Mouse (Mus musculus): ENCODE results near the gene Fibp. TPM values are rescaled to one million over a fixed set of nuclear protein-coding genes. Genes with fewer than 3 reads are reported as not detected.

Gene Fibp
- polyA plus RNA-seq, 1 experiment from 2014 or later = 87.4 TPM

- peak overlapping the region; percentile 83 for H3K9ac ChIP-seq
- H3K4me2 ChIP-seq = peak overlapping the region; percentile 80
- peak overlapping the region; percentile 57 for H3K27ac ChIP-seq (replicated peaks)
- 46% methylated on average over 15 of the region's 15 CpGs for WGBS
- H3K9me3 ChIP-seq = peaks cover 6% of the 10 kb centered on the region; the same call in 1 of the 2 replicates
- no peaks in the 10 kb centered on the region for H3K27me3 ChIP-seq (replicated peaks)
- peaks cover 8% of the 10 kb centered on the region; the same call in 1 of the 2 replicates for H3K36me3 ChIP-seq
- no peak for ATAC-seq (ENCODE audit: extremely low read depth, insufficient number of reproducible peaks, low FRiP score, low TSS enrichment)
- peaks cover 32% of the 10 kb centered on the region for H3K4me1 ChIP-seq
- H3K4me3 ChIP-seq = peak overlapping the region; percentile 62
Observed at GRCm38 (mm10) chr19:5511074-5511632, 50.7 kb downstream of the Fibp start.

GRCm38 (mm10) chr19:5512091-5513004 is 51.9 kb downstream of the Fibp start:
- Histone ChIP-seq H3K4me2 (peak overlapping the region; percentile 80), H3K27ac (replicated peaks) (peak overlapping the region; percentile 36), H3K9me3 (peaks cover 6% of the 10 kb centered on the region; the same call in 1 of the 2 replicates), H3K36me3 (peaks cover 8% of the 10 kb centered on the region; the same call in 1 of the 2 replicates), H3K4me3 (peak overlapping the region; percentile 5; the same call in 1 of the 2 replicates), H3K4me1 (peaks cover 32% of the 10 kb centered on the region), H3K9ac (no peak overlapping the region), H3K27me3 (replicated peaks) (no peaks in the 10 kb centered on the region)
- no peak for ATAC-seq (ENCODE audit: extremely low read depth, insufficient number of reproducible peaks, low FRiP score, low TSS enrichment)
- 69% methylated on average over 12 of the region's 12 CpGs for WGBS

GRCm38 (mm10) chr19:5513005-5513349 is 52.6 kb downstream of the Fibp start:
- Histone ChIP-seq H3K4me2 (no peak overlapping the region), H3K4me1 (peaks cover 32% of the 10 kb centered on the region), H3K27ac (replicated peaks) (peak overlapping the region; percentile 36; the same call in 1 of the 2 replicates), H3K9me3 (peaks cover 6% of the 10 kb centered on the region; the same call in 1 of the 2 replicates), H3K27me3 (replicated peaks) (no peaks in the 10 kb centered on the region), H3K9ac (no peak overlapping the region), H3K36me3 (peaks cover 8% of the 10 kb centered on the region; the same call in 1 of the 2 replicates), H3K4me3 (no peak overlapping the region)
- 79% methylated on average over 3 of the region's 3 CpGs for WGBS
- no peak for ATAC-seq (ENCODE audit: extremely low read depth, insufficient number of reproducible peaks, low FRiP score, low TSS enrichment)

Other genes with a start within 250 kb of the Fibp start
- 17.7 and 18.6 TPM in 2 replicates for gene Pacs1, start 187.5 kb upstream of the Fibp start, polyA plus RNA-seq (2015; fragmentation: Nextera tagmentation; extraction: Ambion mirVana)
- gene Sf3b2, start 165.2 kb upstream of the Fibp start, polyA plus RNA-seq (2015; fragmentation: Nextera tagmentation; extraction: Ambion mirVana) = 210 and 227 TPM in 2 replicates
- gene Gal3st3, start 162.3 kb upstream of the Fibp start, polyA plus RNA-seq (2015; fragmentation: Nextera tagmentation; extraction: Ambion mirVana) = 4.5 and 5.9 TPM in 2 replicates
- not detected in 2 replicates for gene Catsper1, start 124.9 kb upstream of the Fibp start, polyA plus RNA-seq (2015; fragmentation: Nextera tagmentation; extraction: Ambion mirVana)
- gene Cst6, start 111.0 kb upstream of the Fibp start, polyA plus RNA-seq (2015; fragmentation: Nextera tagmentation; extraction: Ambion mirVana) = 0.28 and 0.73 TPM in 2 replicates
- gene Eif1ad, start 93.9 kb upstream of the Fibp start, polyA plus RNA-seq (2015; fragmentation: Nextera tagmentation; extraction: Ambion mirVana) = 40.5 and 43.7 TPM in 2 replicates
- 399 and 477 TPM in 2 replicates for gene Banf1, start 93.4 kb upstream of the Fibp start, polyA plus RNA-seq (2015; fragmentation: Nextera tagmentation; extraction: Ambion mirVana)
- gene Sart1, start 71.9 kb upstream of the Fibp start, polyA plus RNA-seq (2015; fragmentation: Nextera tagmentation; extraction: Ambion mirVana) = 40.7 and 41.9 TPM in 2 replicates
- 1.6 and 2.2 TPM in 2 replicates for gene Tsga10ip, start 58.1 kb upstream of the Fibp start, polyA plus RNA-seq (2015; fragmentation: Nextera tagmentation; extraction: Ambion mirVana)
- gene Drap1, start 35.6 kb upstream of the Fibp start, polyA plus RNA-seq (2015; fragmentation: Nextera tagmentation; extraction: Ambion mirVana) = 190 and 213 TPM in 2 replicates
- 38.3 and 40.9 TPM in 2 replicates for gene AI837181, start 35.5 kb upstream of the Fibp start, polyA plus RNA-seq (2015; fragmentation: Nextera tagmentation; extraction: Ambion mirVana)
- gene Fosl1, start 13.1 kb upstream of the Fibp start, polyA plus RNA-seq (2015; fragmentation: Nextera tagmentation; extraction: Ambion mirVana) = not detected in 2 replicates
- gene Ccdc85b, start 2.7 kb upstream of the Fibp start, polyA plus RNA-seq (2015; fragmentation: Nextera tagmentation; extraction: Ambion mirVana) = 7.6 and 8.1 TPM in 2 replicates
- gene Ctsw, start 7.9 kb downstream of the Fibp start, polyA plus RNA-seq (2015; fragmentation: Nextera tagmentation; extraction: Ambion mirVana) = 0.56 and 1.7 TPM in 2 replicates
- 74.0 and 80.7 TPM in 2 replicates for gene Efemp2, start 13.3 kb downstream of the Fibp start, polyA plus RNA-seq (2015; fragmentation: Nextera tagmentation; extraction: Ambion mirVana)
- 36.8 and 38.9 TPM in 2 replicates for gene Mus81, start 27.8 kb downstream of the Fibp start, polyA plus RNA-seq (2015; fragmentation: Nextera tagmentation; extraction: Ambion mirVana)
- gene Cfl1, start 29.8 kb downstream of the Fibp start, polyA plus RNA-seq (2015; fragmentation: Nextera tagmentation; extraction: Ambion mirVana) = 1,825 and 1,925 TPM in 2 replicates
- gene 1700020D05Rik, start 43.2 kb downstream of the Fibp start, polyA plus RNA-seq (2015; fragmentation: Nextera tagmentation; extraction: Ambion mirVana) = not detected in 2 replicates
- gene Snx32, start 49.9 kb downstream of the Fibp start, polyA plus RNA-seq (2015; fragmentation: Nextera tagmentation; extraction: Ambion mirVana) = 13.5 and 14.8 TPM in 2 replicates
- 0.07 and 0.13 TPM in 2 replicates for gene Ovol1, start 100.0 kb downstream of the Fibp start, polyA plus RNA-seq (2015; fragmentation: Nextera tagmentation; extraction: Ambion mirVana)
- gene Ap5b1, start 107.4 kb downstream of the Fibp start, polyA plus RNA-seq (2015; fragmentation: Nextera tagmentation; extraction: Ambion mirVana) = 2.2 and 2.7 TPM in 2 replicates
- gene Rnaseh2c, start 141.3 kb downstream of the Fibp start, polyA plus RNA-seq (2015; fragmentation: Nextera tagmentation; extraction: Ambion mirVana) = 109 and 113 TPM in 2 replicates
- gene Kat5, start 149.6 kb downstream of the Fibp start, polyA plus RNA-seq (2015; fragmentation: Nextera tagmentation; extraction: Ambion mirVana) = 31.0 and 31.5 TPM in 2 replicates
- gene Rela, start 176.9 kb downstream of the Fibp start, polyA plus RNA-seq (2015; fragmentation: Nextera tagmentation; extraction: Ambion mirVana) = 35.9 and 37.4 TPM in 2 replicates
- gene Sipa1, start 203.1 kb downstream of the Fibp start, polyA plus RNA-seq (2015; fragmentation: Nextera tagmentation; extraction: Ambion mirVana) = 21.9 and 23.2 TPM in 2 replicates
- gene Map3k11, start 228.1 kb downstream of the Fibp start, polyA plus RNA-seq (2015; fragmentation: Nextera tagmentation; extraction: Ambion mirVana) = 23.2 and 24.0 TPM in 2 replicates
- 13.6 and 14.9 TPM in 2 replicates for gene Pcnx3, start 228.3 kb downstream of the Fibp start, polyA plus RNA-seq (2015; fragmentation: Nextera tagmentation; extraction: Ambion mirVana)
- 0.29 TPM in 1 of 2 replicates, not detected in the other for gene Kcnk7, start 243.8 kb downstream of the Fibp start, polyA plus RNA-seq (2015; fragmentation: Nextera tagmentation; extraction: Ambion mirVana)